Mouse (Mus musculus) liver, embryonic 14.5 days (tissue): ENCODE results near the gene Abhd18. TPM values are rescaled to one million over a fixed set of nuclear protein-coding genes. Genes with fewer than 3 reads are reported as not detected.

Experiments
- ATAC-seq: fragments of 200-750 bp; cut with Nextera tagmentation; 2 replicates; pipeline ENCODE4 v1.8.0; 2017; ENCODE audit warnings: moderate number of reproducible peaks, mild to moderate bottlenecking, moderate library complexity; ENCODE audit not compliant: insufficient read depth
- DNase-seq, 3 experiments: peaks; one replicate each; pipeline ENCODE4 v3.0.0-alpha.2; 2012 to 2013; ENCODE audit warnings: low read depth in 3 of 3, low spot score in 3 of 3
- H3K27ac ChIP-seq: fragments of 300-500 bp; sonication (generic); 2 replicates; pipeline ENCODE4 v1.5.1; 2014; ENCODE audit warnings: moderate library complexity, mild to moderate bottlenecking, control low read depth, inconsistent platforms
- H3K27me3 ChIP-seq: fragments of 300-500 bp; sonication (generic); 2 replicates; pipeline ENCODE4 v1.6.1; 2014; ENCODE audit warnings: mild to moderate bottlenecking, low read length, moderate library complexity; ENCODE audit not compliant: control insufficient read depth, insufficient read depth
- H3K36me3 ChIP-seq: fragments of 300-500 bp; sonication (generic); replicated peaks from 2 replicates; pipeline ENCODE4 v1.6.1; 2014; ENCODE audit warnings: low read depth; ENCODE audit not compliant: control insufficient read depth, insufficient read depth
- H3K4me1 ChIP-seq, 2 experiments: fragments of 200-500 bp in 1 of 2; fragments of 300-500 bp in 1 of 2; sonication (generic) in 1 of 2; replicated peaks; 2 replicates each; pipeline ENCODE4 v1.6.1; 2012 to 2014; ENCODE audit warnings: antibody characterized with exemption in 1 of 2, inconsistent platforms in 1 of 2, low read length in 1 of 2; ENCODE audit not compliant: control insufficient read depth in 2 of 2, insufficient read depth in 2 of 2
- H3K4me2 ChIP-seq: fragments of 300-500 bp; sonication (generic); 2 replicates; pipeline ENCODE4 v1.6.1; 2014; ENCODE audit warnings: low read depth, mild to moderate bottlenecking, control low read depth, moderate library complexity
- H3K4me3 ChIP-seq, 2 experiments: fragments of 200-500 bp in 1 of 2; fragments of 300-500 bp in 1 of 2; sonication (generic) in 1 of 2; 2 replicates each; pipeline ENCODE4 v1.5.1; 2012 to 2014; ENCODE audit warnings: low read depth in 2 of 2, low read length in 2 of 2, mild to moderate bottlenecking in 2 of 2, control low read depth in 1 of 2, inconsistent platforms in 1 of 2, moderate library complexity in 1 of 2; ENCODE audit not compliant: insufficient read depth in 1 of 2
- H3K9ac ChIP-seq: fragments of 300-500 bp; sonication (generic); replicated peaks from 2 replicates; pipeline ENCODE4 v1.6.1; 2014; ENCODE audit warnings: mild to moderate bottlenecking, control low read depth, moderate library complexity
- H3K9me3 ChIP-seq: fragments of 300-500 bp; sonication (generic); 2 replicates; pipeline ENCODE4 v1.6.1; 2016; ENCODE audit warnings: low read length, mixed read lengths; ENCODE audit not compliant: control insufficient read depth
- CTCF ChIP-seq: IDR thresholded peaks from 2 replicates; pipeline ENCODE4 v1.5.1; 2016; ENCODE audit warnings: antibody characterized with exemption, low read depth, control low read depth
- EP300 ChIP-seq: IDR thresholded peaks from 2 replicates; pipeline ENCODE4 v1.6.1; 2016; ENCODE audit warnings: antibody characterized with exemption, low read depth
- WGBS: fragments of 180-500 bp; shearing (Covaris S2); extraction: QIAGEN DNeasy Blood & Tissue Kit; methylation state at CpG from one replicate; pipeline ENCODE4 v1.1.7; 2014; ENCODE audit not compliant: insufficient replicate concordance; 5-methylcytosine and 5-hydroxymethylcytosine counted together
- polyA plus RNA-seq, 2 experiments: library from polyadenylated mRNA; depleted of rRNA in 1 of 2; stranded (reverse) in 1 of 2; unstranded in 1 of 2; fragments of >200 nt; fragmentation: Nextera tagmentation in 1 of 2; extraction: Ambion mirVana in 1 of 2; gene quantifications; 2 replicates each; pipeline versions ENCODE4 v1.2.1 to v1.2.3; 2012 to 2014

The Abhd18 gene
- polyA plus RNA-seq, 2 experiments: 2.1 to 2.2 TPM

DNA sequence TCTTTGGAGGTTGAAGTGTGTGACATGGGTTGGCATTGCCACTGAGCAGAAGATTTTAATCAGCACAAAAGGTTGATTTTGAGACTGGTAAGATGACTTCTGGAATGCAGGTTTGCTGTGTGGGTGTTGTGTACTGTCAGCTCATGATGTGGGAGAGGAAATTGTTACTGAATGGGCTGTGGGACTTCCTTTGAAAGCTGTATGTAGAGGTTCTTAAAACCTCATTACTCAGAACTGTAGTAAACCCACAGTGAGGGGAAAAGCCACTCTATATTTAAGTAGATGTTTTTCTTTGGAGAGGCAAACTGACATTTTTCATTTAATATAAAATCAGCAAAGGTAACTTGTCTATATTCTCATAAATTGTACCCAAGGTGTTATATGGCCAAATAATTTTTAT is 134.0 kb downstream of the Abhd18 start:
- no peak for TF ChIP-seq EP300
- no peak for TF ChIP-seq CTCF
- ATAC-seq: no peak
- Histone ChIP-seq H3K4me1 (0 out of 4 replicates have a peak, but pooled peaks cover 0 to 2% of the 10 kb centered on the region in 2 experiments), H3K36me3 (no peaks in the 10 kb centered on the region), H3K4me2 (no peak overlapping the region), H3K27me3 (no peaks in the 10 kb centered on the region), H3K4me3 (no peak overlapping the region), H3K9me3 (no peaks in the 10 kb centered on the region), H3K9ac (no peak overlapping the region), H3K27ac (no peak overlapping the region)
- no peak for DNase-seq

DNA sequence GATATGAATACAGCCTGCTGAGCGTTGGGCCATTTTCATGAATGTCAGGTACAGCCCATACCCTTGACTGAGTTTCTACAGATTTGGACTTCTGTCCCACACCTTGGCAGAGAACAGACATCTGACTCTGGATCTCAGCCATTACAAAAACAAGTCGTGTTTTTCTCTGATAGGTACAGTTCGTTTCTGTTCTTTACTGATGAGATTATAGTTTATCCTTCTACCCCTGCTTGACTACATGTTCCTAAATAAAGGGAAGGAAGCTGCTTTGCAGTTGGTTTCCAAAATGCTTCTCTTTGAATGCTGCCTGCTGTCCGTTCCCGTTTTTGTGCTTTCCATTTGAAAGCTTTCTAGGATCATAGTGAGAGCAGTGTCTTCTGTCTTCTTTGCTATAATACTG is 140.8 kb downstream of the Abhd18 start:
- no peaks in the 10 kb centered on the region for H3K27me3 ChIP-seq
- no peak overlapping the region for H3K4me3 ChIP-seq
- H3K36me3 ChIP-seq: no peaks in the 10 kb centered on the region
- H3K4me2 ChIP-seq: no peak overlapping the region
- no peak for TF ChIP-seq CTCF
- H3K9me3 ChIP-seq: no peaks in the 10 kb centered on the region
- 46% methylated on average over 5 of the region's 5 CpGs for WGBS
- ATAC-seq (no peak), DNase-seq (no peak)
- H3K27ac ChIP-seq: no peak overlapping the region
- H3K9ac ChIP-seq: no peak overlapping the region
- no peaks in the 10 kb centered on the region for H3K4me1 ChIP-seq

Other genes with a start within 250 kb of the Abhd18 start
- gene Slc25a31, start 138.1 kb upstream of the Abhd18 start, polyA plus RNA-seq (2012; rRNA removed): 0.03 and 0.08 TPM in 2 replicates
- 0.19 and 0.20 TPM in 2 replicates for gene Slc25a31, start 138.1 kb upstream of the Abhd18 start, polyA plus RNA-seq (2014; fragmentation: Nextera tagmentation; extraction: Ambion mirVana)
- gene Hspa4l, start 102.5 kb upstream of the Abhd18 start, polyA plus RNA-seq (2012; rRNA removed): 2.4 and 4.3 TPM in 2 replicates
- 15.7 and 18.4 TPM in 2 replicates for gene Hspa4l, start 102.5 kb upstream of the Abhd18 start, polyA plus RNA-seq (2014; fragmentation: Nextera tagmentation; extraction: Ambion mirVana)
- gene Plk4, start 47.0 kb upstream of the Abhd18 start, polyA plus RNA-seq (2012; rRNA removed): 16.6 and 22.1 TPM in 2 replicates
- 36.7 and 38.3 TPM in 2 replicates for gene Plk4, start 47.0 kb upstream of the Abhd18 start, polyA plus RNA-seq (2014; fragmentation: Nextera tagmentation; extraction: Ambion mirVana)
- gene Mfsd8, start 84 bp upstream of the Abhd18 start, polyA plus RNA-seq (2012; rRNA removed): 1.7 and 2.5 TPM in 2 replicates
- gene Mfsd8, start 84 bp upstream of the Abhd18 start, polyA plus RNA-seq (2014; fragmentation: Nextera tagmentation; extraction: Ambion mirVana): 3.7 and 4.3 TPM in 2 replicates
- not detected in 2 replicates for gene 1700034I23Rik, start 55.6 kb downstream of the Abhd18 start, polyA plus RNA-seq (2012; rRNA removed)
- gene 1700034I23Rik, start 55.6 kb downstream of the Abhd18 start, polyA plus RNA-seq (2014; fragmentation: Nextera tagmentation; extraction: Ambion mirVana): 0.05 TPM in 1 of 2 replicates, not detected in the other
- gene Larp1b, start 102.9 kb downstream of the Abhd18 start, polyA plus RNA-seq (2012; rRNA removed): 4.4 and 9.0 TPM in 2 replicates
- gene Larp1b, start 102.9 kb downstream of the Abhd18 start, polyA plus RNA-seq (2014; fragmentation: Nextera tagmentation; extraction: Ambion mirVana): 7.5 and 9.3 TPM in 2 replicates
- 7.8 and 12.9 TPM in 2 replicates for gene Pgrmc2, start 236.1 kb downstream of the Abhd18 start, polyA plus RNA-seq (2012; rRNA removed)
- gene Pgrmc2, start 236.1 kb downstream of the Abhd18 start, polyA plus RNA-seq (2014; fragmentation: Nextera tagmentation; extraction: Ambion mirVana): 11.5 and 13.0 TPM in 2 replicates